Mouse (Mus musculus) MEL (cell line): ENCODE data around the gene Slc4a8. TPM values are rescaled to one million over a fixed set of nuclear protein-coding genes. Genes with fewer than 3 reads are reported as not detected.

ENCODE experiments used
- DNase-seq: peaks from one replicate; pipeline ENCODE4 v3.0.0; 2011; ENCODE audit warnings: low read depth, low spot score
- H3K27ac ChIP-seq: 2 replicates; pipeline ENCODE4 v1.5.1; 2012; ENCODE audit warnings: low read depth, mild to moderate bottlenecking, control low read depth, low read length, moderate library complexity; ENCODE audit not compliant: control insufficient read depth
- H3K27me3 ChIP-seq, 2 experiments: fragments of 150-350 bp in 1 of 2; sonication (generic) in 1 of 2; 2 replicates each; pipeline ENCODE4 v1.6.1; 2012; ENCODE audit warnings: low read length in 2 of 2, mild to moderate bottlenecking in 2 of 2, improper control_type of control experiment in 1 of 2, moderate library complexity in 1 of 2; ENCODE audit not compliant: insufficient read depth in 2 of 2, control insufficient read depth in 1 of 2
- H3K36me3 ChIP-seq, 2 experiments: 2 replicates each; pipeline ENCODE4 v1.6.1; 2012 to 2014; ENCODE audit warnings: low read length in 2 of 2, improper control_type of control experiment in 1 of 2, inconsistent platforms in 1 of 2, mild to moderate bottlenecking in 1 of 2; ENCODE audit not compliant: insufficient read depth in 2 of 2, control insufficient read depth in 1 of 2
- H3K4me1 ChIP-seq, 2 experiments: fragments of 150-350 bp in 1 of 2; sonication (generic) in 1 of 2; 2 replicates each; pipeline ENCODE4 v1.6.1; 2012; ENCODE audit warnings: low read length in 2 of 2, improper control_type of control experiment in 1 of 2, mild to moderate bottlenecking in 1 of 2; ENCODE audit not compliant: insufficient read depth in 2 of 2, control insufficient read depth in 1 of 2
- H3K4me3 ChIP-seq, 2 experiments: fragments of 150-350 bp in 1 of 2; sonication (generic) in 1 of 2; 2 replicates each; pipeline ENCODE4 v1.5.1; 2012; ENCODE audit warnings: low read depth in 2 of 2, low read length in 2 of 2, mild to moderate bottlenecking in 2 of 2, moderate library complexity in 2 of 2, control low read depth in 1 of 2, improper control_type of control experiment in 1 of 2; ENCODE audit not compliant: control insufficient read depth in 1 of 2, insufficient read depth in 1 of 2
- H3K79me2 ChIP-seq: 2 replicates; pipeline ENCODE4 v1.6.1; 2012; ENCODE audit warnings: mild to moderate bottlenecking, low read length, moderate library complexity; ENCODE audit not compliant: control insufficient read depth, poor library complexity, insufficient read depth
- H3K9ac ChIP-seq: 2 replicates; pipeline ENCODE4 v1.6.1; 2012; ENCODE audit warnings: low read depth, mild to moderate bottlenecking, control low read depth, low read length, moderate library complexity; ENCODE audit not compliant: control insufficient read depth, poor library complexity, severe bottlenecking
- H3K9me3 ChIP-seq: fragments of 150-350 bp; sonication (generic); replicated peaks from 2 replicates; pipeline ENCODE4 v1.6.1; 2012; ENCODE audit warnings: mild to moderate bottlenecking, low read length, improper control_type of control experiment, moderate library complexity; ENCODE audit not compliant: insufficient read depth
- CHD2 ChIP-seq: IDR thresholded peaks from 2 replicates; pipeline ENCODE4 v1.6.1; 2011; ENCODE audit warnings: low read length, improper control_type of control experiment
- CTCF ChIP-seq, 3 experiments: IDR thresholded peaks in 2 of 3; conservative IDR thresholded peaks in 1 of 3; 2 replicates each; pipeline ENCODE4 v1.5.1; 2011 to 2012; ENCODE audit warnings: low read length in 3 of 3, low read depth in 2 of 3, mild to moderate bottlenecking in 2 of 3, improper control_type of control experiment in 1 of 3, inconsistent platforms in 1 of 3, mixed read lengths in 1 of 3, moderate library complexity in 1 of 3; ENCODE audit not compliant: control insufficient read depth in 1 of 3, insufficient read depth in 1 of 3, poor library complexity in 1 of 3, severe bottlenecking in 1 of 3
- E2F4 ChIP-seq: IDR thresholded peaks from 2 replicates; pipeline ENCODE4 v1.6.1; 2011; ENCODE audit warnings: low read depth, low read length, improper control_type of control experiment, borderline replicate concordance
- ETS1 ChIP-seq: IDR thresholded peaks from 2 replicates; pipeline ENCODE4 v1.6.1; 2012; ENCODE audit warnings: low read depth, mild to moderate bottlenecking, inconsistent platforms, low read length, improper control_type of control experiment, moderate library complexity
- GABPA ChIP-seq: IDR thresholded peaks from 2 replicates; pipeline ENCODE4 v1.6.1; 2012; ENCODE audit warnings: low read depth, mild to moderate bottlenecking, inconsistent platforms, low read length, improper control_type of control experiment, moderate library complexity
- MAX ChIP-seq: IDR thresholded peaks from 2 replicates; pipeline ENCODE4 v1.6.1; 2011; ENCODE audit warnings: low read length, improper control_type of control experiment
- MAZ ChIP-seq: IDR thresholded peaks from 2 replicates; pipeline ENCODE4 v1.6.1; 2012; ENCODE audit warnings: low read depth, mild to moderate bottlenecking, inconsistent platforms, low read length, improper control_type of control experiment
- MEF2A ChIP-seq: IDR thresholded peaks from 2 replicates; pipeline ENCODE4 v1.6.1; 2014; ENCODE audit warnings: low read depth, mild to moderate bottlenecking, inconsistent platforms, low read length, improper control_type of control experiment; ENCODE audit not compliant: poor library complexity, insufficient replicate concordance, severe bottlenecking; ENCODE audit errors: extremely low read depth
- MXI1 ChIP-seq: IDR thresholded peaks from 2 replicates; pipeline ENCODE4 v1.6.1; 2011; ENCODE audit warnings: mild to moderate bottlenecking, low read depth, low read length, improper control_type of control experiment
- MYB ChIP-seq: IDR thresholded peaks from 2 replicates; pipeline ENCODE4 v1.6.1; 2011; ENCODE audit warnings: mild to moderate bottlenecking, low read depth, low read length, improper control_type of control experiment
- MYC ChIP-seq: IDR thresholded peaks from 2 replicates; pipeline ENCODE4 v1.6.1; 2011; ENCODE audit warnings: low read depth, mild to moderate bottlenecking, low read length, improper control_type of control experiment, moderate library complexity
- NRF1 ChIP-seq: IDR thresholded peaks from 2 replicates; pipeline ENCODE4 v1.6.1; 2014; ENCODE audit warnings: low read depth, mild to moderate bottlenecking, inconsistent platforms, low read length, improper control_type of control experiment, moderate library complexity; ENCODE audit not compliant: poor library complexity, insufficient read depth, severe bottlenecking
- POLR2AphosphoS2 ChIP-seq: IDR thresholded peaks from 2 replicates; pipeline ENCODE4 v1.6.1; 2011; ENCODE audit warnings: low read length, improper control_type of control experiment
- POLR2AphosphoS5 ChIP-seq: IDR thresholded peaks from 2 replicates; pipeline ENCODE4 v1.6.1; 2012; ENCODE audit warnings: low read depth, borderline replicate concordance, mild to moderate bottlenecking, inconsistent platforms, low read length, moderate library complexity, mixed read lengths
- RCOR1 ChIP-seq: IDR thresholded peaks from 2 replicates; pipeline ENCODE4 v1.6.1; 2012; ENCODE audit warnings: low read depth, mild to moderate bottlenecking, inconsistent platforms, low read length, improper control_type of control experiment
- TAL1 ChIP-seq: IDR thresholded peaks from 2 replicates; pipeline ENCODE4 v1.6.1; 2012; ENCODE audit warnings: mild to moderate bottlenecking, inconsistent platforms, low read length, moderate library complexity, mixed read lengths
- TBP ChIP-seq: IDR thresholded peaks from 2 replicates; pipeline ENCODE4 v1.8.0; 2011; ENCODE audit warnings: low read depth, low read length, improper control_type of control experiment
- UBTF ChIP-seq: IDR thresholded peaks from 2 replicates; pipeline ENCODE4 v1.6.1; 2012; ENCODE audit warnings: low read depth, mild to moderate bottlenecking, inconsistent platforms, low read length, improper control_type of control experiment, moderate library complexity, borderline replicate concordance; ENCODE audit not compliant: insufficient read depth
- USF2 ChIP-seq, 2 experiments: IDR thresholded peaks; 2 replicates each; pipeline ENCODE4 v1.6.1; 2011 to 2012; ENCODE audit warnings: improper control_type of control experiment in 2 of 2, low read length in 2 of 2, borderline replicate concordance in 1 of 2, inconsistent platforms in 1 of 2, low read depth in 1 of 2, mild to moderate bottlenecking in 1 of 2; ENCODE audit not compliant: insufficient read depth in 1 of 2
- ZNF384 ChIP-seq: IDR thresholded peaks from 2 replicates; pipeline ENCODE4 v1.6.1; 2012; ENCODE audit warnings: low read depth, mild to moderate bottlenecking, inconsistent platforms, low read length, improper control_type of control experiment
- polyA plus RNA-seq, 2 experiments: library from polyadenylated mRNA; stranded (reverse) in 1 of 2; unstranded in 1 of 2; fragments of >175 nt in 1 of 2; fragments of >200 nt in 1 of 2; gene quantifications; 2 replicates each; pipeline versions ENCODE4 v1.2.1 to v1.2.4; 2012; ENCODE audit warnings: low replicate concordance in 2 of 2, low read depth in 1 of 2; ENCODE audit not compliant: insufficient read length in 2 of 2, insufficient read depth in 1 of 2, missing spikeins in 1 of 2
- total RNA-seq: library from RNA; depleted of rRNA; stranded (reverse); fragments of 300-350 nt; gene quantifications from 2 replicates; pipeline ENCODE4 v1.2.3, GENCODE M21; 2012

Slc4a8 gene
- total and polyA plus RNA-seq, 3 experiments, result 0.35 to 2.5 TPM; not detected in 1

- TF ChIP-seq GABPA (no peak), CHD2 (no peak), ETS1 (no peak), E2F4 (no peak), CTCF (IDR thresholded peaks at IDR 0.05 in 2 of 3, conservative IDR thresholded peaks at IDR 0.05 in 1 of 3; ENCODE audit: control insufficient read depth in 1 of 3, insufficient read depth in 1 of 3, low read depth in 2 of 3, low read length in 3 of 3, poor library complexity in 1 of 3, severe bottlenecking in 1 of 3) (no peak)
Observed at GRCm38 (mm10) chr15:100810243-100810642, 48.7 kb downstream of the Slc4a8 start (continued).

DNA sequence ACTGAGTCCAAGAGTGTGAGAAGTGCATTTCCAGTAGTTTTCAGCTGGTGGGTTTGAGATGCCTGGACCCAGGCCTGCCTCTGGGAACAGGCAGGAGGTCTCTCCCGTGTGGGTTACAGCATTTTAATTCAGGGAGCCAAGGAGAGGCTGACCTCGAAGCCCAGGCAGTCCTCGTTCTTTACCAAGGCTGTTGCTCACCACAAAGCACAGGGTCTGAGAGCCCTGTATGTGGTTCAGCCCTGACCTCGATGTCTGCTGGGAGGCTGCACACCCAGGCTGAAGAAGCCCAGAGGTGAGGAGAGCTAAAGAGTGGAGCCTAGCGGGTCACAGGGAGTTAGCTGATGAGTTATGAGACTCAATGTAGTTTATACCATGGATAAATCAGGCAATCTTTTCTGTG, 52.0 kb downstream of the Slc4a8 start:
- peaks cover 0 to 2% of the 10 kb centered on the region in 2 experiments; a peak in 1 of 4 replicates for H3K27me3 ChIP-seq
- no peaks in the 10 kb centered on the region for H3K36me3 ChIP-seq
- no peak for TF ChIP-seq POLR2AphosphoS2
- no peak for TF ChIP-seq NRF1
- no peak for TF ChIP-seq UBTF
- TF ChIP-seq MAX, result no peak
- TF ChIP-seq POLR2AphosphoS5, result no peak
- no peaks in the 10 kb centered on the region for H3K9me3 ChIP-seq
- no peak overlapping the region for H3K9ac ChIP-seq
- peaks cover 4 to 5% of the 10 kb centered on the region in 2 experiments; a peak in 3 of 4 replicates for H3K4me1 ChIP-seq
- no peak overlapping the region for H3K4me3 ChIP-seq
- H3K27ac ChIP-seq, result no peak overlapping the region
- no peak for DNase-seq
- no peaks in the 10 kb centered on the region for H3K79me2 ChIP-seq

DNA sequence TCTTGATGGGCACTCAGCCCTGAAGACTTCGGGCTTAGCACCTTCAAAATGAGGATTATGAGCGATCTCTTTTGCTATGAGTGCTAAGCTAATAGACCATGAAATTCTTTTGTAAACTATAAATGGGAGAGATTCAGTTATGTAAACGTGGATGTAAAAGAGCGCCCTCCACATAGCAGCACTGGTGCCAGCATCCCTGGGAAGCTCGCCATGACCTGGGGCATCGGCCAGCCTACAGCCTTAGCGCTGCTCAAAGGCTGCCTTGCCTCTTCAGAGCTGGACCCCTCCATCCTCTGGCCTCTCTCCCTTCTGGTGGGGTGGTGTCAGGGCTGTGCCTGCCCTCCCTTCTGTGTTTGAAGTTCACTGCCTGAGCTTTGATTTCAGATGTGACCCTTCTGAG, 52.5 kb downstream of the Slc4a8 start:
- H3K36me3 ChIP-seq, result no peaks in the 10 kb centered on the region
- H3K4me3 ChIP-seq, result no peak overlapping the region
- no peak for DNase-seq
- H3K27ac ChIP-seq, result no peak overlapping the region
- no peak overlapping the region for H3K9ac ChIP-seq
- H3K4me1 ChIP-seq, result peaks cover 4 to 5% of the 10 kb centered on the region in 2 experiments; a peak in 3 of 4 replicates
- peaks cover 0 to 2% of the 10 kb centered on the region in 2 experiments; a peak in 1 of 4 replicates for H3K27me3 ChIP-seq
- TF ChIP-seq MYB, result no peak
- no peak for TF ChIP-seq CHD2
- TF ChIP-seq RCOR1, result no peak
- TF ChIP-seq CTCF (IDR thresholded peaks at IDR 0.05 in 2 of 3, conservative IDR thresholded peaks at IDR 0.05 in 1 of 3; ENCODE audit: control insufficient read depth in 1 of 3, insufficient read depth in 1 of 3, low read depth in 2 of 3, low read length in 3 of 3, poor library complexity in 1 of 3, severe bottlenecking in 1 of 3), result no peak
- no peak for TF ChIP-seq USF2 (IDR thresholded peaks at IDR 0.05; ENCODE audit: borderline replicate concordance in 1 of 2, insufficient read depth in 1 of 2, low read depth in 1 of 2, low read length in 2 of 2)
- no peak for TF ChIP-seq NRF1
- no peak for TF ChIP-seq E2F4
- no peak for TF ChIP-seq MXI1
- no peak for TF ChIP-seq MEF2A
- TF ChIP-seq TAL1, result no peak
- TF ChIP-seq TBP, result no peak
- TF ChIP-seq ZNF384, result no peak
- no peak for TF ChIP-seq MAZ
- no peak for TF ChIP-seq MYC
- H3K9me3 ChIP-seq, result no peaks in the 10 kb centered on the region
- H3K79me2 ChIP-seq, result no peaks in the 10 kb centered on the region
